Mouse (Mus musculus) layer of hippocampus, adult 2 months (tissue): ENCODE measurements at regions not wholly inside any gene's neighbourhood (a gene's known extent, or its start where the extent isn't known, plus 50 kb on each side); places are given as distances from the start of the nearest gene placed in this dataset.
A peak's percentile ranks its signal among the peaks of the same experiment; 100 is the strongest.
"Not testable (repeated sequence)": the region's sequence is repeated elsewhere in the genome, so short reads cannot be mapped to it uniquely, and the experiment has no call there.

Source experiments
- DNase-seq, 2 experiments: peaks; one replicate each; pipeline ENCODE4 v3.0.0; 2022; ENCODE audit warnings: low spot score in 2 of 2
- H3K27ac ChIP-seq: fragments of 200-600 bp; 2 replicates; pipeline ENCODE4 v1.8.1; 2022
- H3K4me3 ChIP-seq: fragments of 200-600 bp; 2 replicates; pipeline ENCODE4 v1.8.1; 2022; ENCODE audit warnings: mild to moderate bottlenecking
- CTCF ChIP-seq: fragments of 200-600 bp; conservative IDR thresholded peaks from 2 replicates; pipeline ENCODE4 v1.8.1; 2022; ENCODE audit warnings: antibody characterized with exemption, mild to moderate bottlenecking, moderate library complexity

DNA sequence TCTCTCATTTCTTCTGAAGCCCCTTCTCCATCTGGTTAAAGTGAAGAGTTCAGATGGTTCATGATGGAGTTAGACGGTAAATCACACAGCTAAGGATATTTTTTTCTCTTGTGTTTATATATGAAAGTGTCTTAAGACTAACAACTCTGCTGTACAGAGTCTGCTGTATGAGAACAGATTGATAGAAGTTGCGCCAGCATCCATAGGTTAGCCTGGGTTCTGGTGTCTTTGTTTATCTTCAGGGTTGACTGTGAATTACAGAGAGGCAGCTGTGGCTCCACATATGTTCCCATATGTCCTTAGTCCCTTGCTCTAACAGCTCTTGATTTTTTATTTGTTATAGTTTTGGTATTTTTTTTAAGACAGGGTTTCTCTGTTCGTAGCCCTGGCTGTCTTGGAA is 334.9 kb upstream of the Api5 start:
- no peak overlapping the region for H3K4me3 ChIP-seq
- no peak for TF ChIP-seq CTCF
- no peak overlapping the region for H3K27ac ChIP-seq
- DNase-seq: no peak

GRCm38 (mm10) chr2:94772268-94772667 is 334.3 kb upstream of the Api5 start:
- Histone ChIP-seq H3K27ac (no peak overlapping the region), H3K4me3 (no peak overlapping the region)
- TF ChIP-seq CTCF: no peak
- no peak for DNase-seq

GRCm38 (mm10) chr2:94766524-94766923 is 328.6 kb upstream of the Api5 start:
- no peak for DNase-seq
- Histone ChIP-seq H3K27ac (no peak overlapping the region), H3K4me3 (no peak overlapping the region)
- TF ChIP-seq CTCF: peak; percentile 44

- DNase-seq: peak in 1 of 2 experiments; percentile 6
- Histone ChIP-seq H3K4me3 (no peak overlapping the region), H3K27ac (no peak overlapping the region)
- no peak for TF ChIP-seq CTCF
These were observed 327.0 kb upstream of the Api5 start for GRCm38 (mm10) chr2:94764852-94765435.

- Histone ChIP-seq H3K27ac (no peak overlapping the region), H3K4me3 (no peak overlapping the region)
- peak; percentile 50 for TF ChIP-seq CTCF
- DNase-seq: no peak
These were observed 326.5 kb upstream of the Api5 start for GRCm38 (mm10) chr2:94764451-94764850.

DNA sequence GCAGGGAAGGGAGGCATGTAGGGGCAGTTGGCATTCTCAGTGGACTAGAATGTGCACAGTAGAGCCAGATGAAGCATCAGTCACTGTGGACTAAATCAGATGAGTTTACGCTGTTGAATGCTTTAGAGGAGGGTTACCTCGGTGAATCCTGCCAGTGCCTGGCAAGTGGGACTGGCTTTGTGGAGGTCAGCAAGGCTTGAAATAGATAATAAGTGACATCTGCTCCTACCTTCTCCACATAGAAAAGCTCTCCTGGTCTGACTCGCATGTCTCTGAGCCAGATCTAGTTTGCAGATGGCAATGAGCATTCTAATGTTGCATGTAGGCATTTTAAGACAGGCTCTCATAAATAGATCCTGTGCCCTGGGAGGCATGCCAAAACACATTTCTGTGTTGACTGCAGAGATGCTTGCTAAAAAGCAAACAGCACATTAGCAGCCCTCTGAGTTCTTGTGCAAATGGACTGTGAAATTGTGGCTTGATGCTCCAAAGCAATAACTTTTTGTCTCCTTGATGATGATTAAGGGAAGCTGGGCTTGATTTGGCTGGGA is 310.3 kb upstream of the Api5 start:
- no peak overlapping the region for H3K27ac ChIP-seq
- no peak overlapping the region for H3K4me3 ChIP-seq
- TF ChIP-seq CTCF: no peak
- peak; percentile 28 to 33 for DNase-seq

DNA sequence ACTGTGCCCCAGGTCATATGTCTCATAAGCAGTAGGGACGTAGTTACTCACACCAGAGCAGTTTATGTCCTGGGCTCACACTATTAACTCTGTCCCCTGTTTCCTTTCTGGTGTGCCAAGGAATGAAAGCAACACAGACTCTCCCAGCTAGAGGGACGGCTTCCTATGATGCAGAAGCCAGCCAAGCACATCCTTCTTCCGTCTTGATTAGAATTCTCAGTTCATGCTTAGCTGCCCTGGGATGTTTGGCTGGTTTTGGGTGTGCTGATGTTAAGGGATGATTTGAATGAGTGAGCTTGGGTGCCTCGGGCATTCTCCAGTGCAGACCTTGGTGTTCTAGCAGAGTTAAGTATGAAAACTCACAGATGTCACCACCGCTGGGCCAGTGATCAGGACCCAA is 291.9 kb upstream of the Api5 start:
- H3K27ac ChIP-seq: no peak overlapping the region
- H3K4me3 ChIP-seq: no peak overlapping the region
- no peak for DNase-seq
- TF ChIP-seq CTCF: no peak

DNA sequence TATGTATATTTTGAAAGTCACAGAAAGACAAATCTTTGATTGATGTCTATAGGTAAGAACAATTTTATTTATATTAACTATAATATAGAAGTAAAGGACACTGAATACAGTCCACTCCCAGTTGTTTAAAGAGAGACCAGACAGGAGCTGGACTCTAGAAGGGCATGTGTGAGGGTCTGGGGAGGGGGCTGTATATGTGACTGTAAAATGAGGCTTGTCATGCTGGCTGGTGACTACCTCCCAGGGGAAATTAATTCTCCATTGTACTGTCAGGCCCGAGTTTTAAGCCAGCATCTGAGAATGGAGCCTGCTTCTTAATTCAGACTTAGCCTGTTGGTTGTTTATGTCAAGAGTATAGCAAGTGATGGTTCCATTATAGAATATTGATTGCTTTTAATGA is 261.4 kb upstream of the Api5 start:
- no peak for DNase-seq
- Histone ChIP-seq H3K4me3 (no peak overlapping the region), H3K27ac (no peak overlapping the region)
- no peak for TF ChIP-seq CTCF

- DNase-seq: no peak
- Histone ChIP-seq H3K27ac (no peak overlapping the region), H3K4me3 (no peak overlapping the region)
- no peak for TF ChIP-seq CTCF
These were observed 257.3 kb upstream of the Api5 start for GRCm38 (mm10) chr2:94695212-94695611.

GRCm38 (mm10) chr2:94690560-94690959 is 252.6 kb upstream of the Api5 start:
- no peak for TF ChIP-seq CTCF
- H3K4me3 ChIP-seq: no peak overlapping the region
- peak in 1 of 2 experiments; percentile 3 for DNase-seq
- H3K27ac ChIP-seq: peak overlapping the region; percentile 43; the same call in 1 of the 2 replicates

DNA sequence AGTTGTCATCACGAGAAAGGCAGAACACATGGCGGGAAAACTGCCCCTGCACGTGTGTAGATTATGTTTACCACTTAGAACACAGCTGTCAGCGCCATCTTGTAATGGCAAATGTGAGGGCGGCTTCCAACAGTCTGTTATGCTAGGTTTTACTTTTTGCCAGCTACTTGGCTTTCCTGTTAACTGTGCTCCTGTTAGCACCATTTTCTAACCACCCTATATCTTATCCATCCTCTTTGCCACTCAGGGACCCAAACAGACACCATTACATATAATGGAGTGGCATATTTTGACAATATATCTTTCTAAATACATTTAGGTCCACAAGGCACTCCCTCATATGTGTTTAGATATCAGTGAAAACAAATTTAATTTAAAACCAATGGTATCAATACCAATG is 247.7 kb upstream of the Api5 start:
- not testable (repeated sequence) for DNase-seq, H3K27ac ChIP-seq, H3K4me3 ChIP-seq

- TF ChIP-seq CTCF: no peak
- Histone ChIP-seq H3K4me3 (no peak overlapping the region), H3K27ac (no peak overlapping the region)
- no peak for DNase-seq
These were observed 242.3 kb upstream of the Api5 start for GRCm38 (mm10) chr2:94680096-94680765.

DNA sequence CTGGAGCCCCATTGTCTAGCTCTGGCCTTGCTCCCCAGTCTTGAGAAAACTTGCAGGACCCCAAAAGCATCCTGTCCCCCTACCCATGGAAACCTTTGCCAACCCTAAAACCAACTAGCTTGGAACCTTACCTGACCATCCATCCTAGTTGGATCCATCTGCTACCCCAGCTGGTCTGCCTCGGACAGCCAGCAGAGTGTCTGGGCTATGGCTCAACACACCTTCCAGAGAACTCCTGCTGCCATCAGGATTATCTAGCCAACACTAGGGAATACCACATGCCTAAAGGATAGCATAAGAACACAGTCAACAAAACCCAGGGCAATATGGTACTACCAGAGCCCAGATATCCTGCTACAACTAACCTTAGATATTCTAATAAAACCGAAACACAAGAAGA is 227.9 kb upstream of the Api5 start:
- no peak for DNase-seq
- TF ChIP-seq CTCF: no peak
- H3K27ac ChIP-seq: no peak overlapping the region
- H3K4me3 ChIP-seq: no peak overlapping the region

GRCm38 (mm10) chr2:94658426-94658825 is 220.5 kb upstream of the Api5 start:
- DNase-seq: no peak
- H3K27ac ChIP-seq: no peak overlapping the region
- no peak for TF ChIP-seq CTCF
- H3K4me3 ChIP-seq: no peak overlapping the region
